Mouse (Mus musculus): ENCODE data around the gene Tmem259.

DNA sequence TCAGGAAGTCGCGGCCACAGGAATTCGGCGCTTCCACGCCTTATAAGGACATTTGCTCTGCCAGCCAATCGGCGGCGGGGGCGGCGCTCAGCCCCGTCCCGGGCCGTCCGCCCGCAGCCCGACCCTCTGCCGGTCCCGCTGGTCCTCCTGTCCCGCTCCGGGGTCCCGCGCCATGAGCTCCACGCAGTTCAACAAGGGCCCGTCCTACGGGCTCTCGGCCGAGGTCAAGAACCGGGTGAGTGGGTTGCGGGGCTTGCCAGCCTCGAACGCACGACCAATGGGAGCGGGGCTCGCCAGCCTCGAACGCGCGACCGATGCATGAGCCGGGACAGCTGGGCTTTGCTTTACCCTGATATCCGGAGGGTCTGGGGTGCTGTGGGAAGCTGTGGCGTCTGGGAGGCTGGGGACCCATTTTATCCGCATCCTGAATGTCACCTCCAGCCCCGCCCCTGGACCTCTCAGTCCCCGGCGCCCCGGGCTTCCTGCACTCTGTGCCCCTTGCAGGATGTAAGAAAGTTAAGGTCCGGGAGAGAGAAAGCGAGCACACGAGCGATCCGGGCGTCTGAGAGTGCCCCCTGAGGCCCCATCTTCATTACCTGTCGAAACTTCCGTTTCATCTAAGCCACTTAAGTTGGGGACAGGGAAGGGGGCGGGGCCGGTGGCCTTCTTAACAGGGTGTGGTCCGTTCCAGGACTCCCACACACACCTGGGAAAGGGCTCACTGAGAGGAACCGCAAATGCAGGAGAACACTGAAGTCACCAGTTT is 4.6 kb upstream of the Tmem259 start, which contains the start of gene Cnn2:
- TF ChIP-seq POLR2A (IDR thresholded peaks at IDR 0.05; ENCODE audit: low read depth, low read length) (no peak), CTCF (conservative IDR thresholded peaks at IDR 0.05; ENCODE audit: insufficient read depth, insufficient read length, low read depth, low read length) (no peak)
